Mouse (Mus musculus) kidney, postnatal 14 days (tissue): ENCODE measurements around the gene B3galt1.

Experiments used
- DNase-seq: peaks from one replicate; pipeline ENCODE4 v3.0.0; 2022; ENCODE audit warnings: mixed read lengths

The B3galt1 gene

GRCm38 (mm10) chr2:68079426-68080360 is 514.0 kb downstream of the B3galt1 start:
- peak; percentile 20 for DNase-seq

DNA sequence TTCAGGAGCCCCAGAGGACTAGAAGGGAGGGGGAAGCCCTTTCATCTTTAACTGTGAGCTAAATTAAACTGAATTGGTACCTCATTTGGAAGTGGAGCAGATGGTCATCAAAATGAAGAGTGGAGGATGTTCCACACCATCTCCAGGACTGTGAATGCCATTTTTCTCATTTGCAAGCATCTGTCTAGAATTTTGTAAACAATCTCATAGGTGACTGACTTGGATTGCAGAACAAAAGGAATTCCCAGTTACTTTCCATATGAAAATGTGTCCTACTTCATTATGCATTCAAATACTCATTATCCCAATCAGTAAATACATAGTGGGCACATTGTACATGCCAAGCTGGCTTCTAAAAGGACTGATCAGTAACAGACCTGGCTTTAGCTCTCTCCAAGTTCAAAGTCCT is 515.2 kb downstream of the B3galt1 start:
- no peak for DNase-seq

- DNase-seq, result no peak
These were observed 518.8 kb downstream of the B3galt1 start for GRCm38 (mm10) chr2:68084483-68084882.

- peak; percentile 3 for DNase-seq
These were observed 520.4 kb downstream of the B3galt1 start for GRCm38 (mm10) chr2:68086101-68086500.

- DNase-seq, result no peak
These were observed 525.9 kb downstream of the B3galt1 start for GRCm38 (mm10) chr2:68091559-68091958.

DNA sequence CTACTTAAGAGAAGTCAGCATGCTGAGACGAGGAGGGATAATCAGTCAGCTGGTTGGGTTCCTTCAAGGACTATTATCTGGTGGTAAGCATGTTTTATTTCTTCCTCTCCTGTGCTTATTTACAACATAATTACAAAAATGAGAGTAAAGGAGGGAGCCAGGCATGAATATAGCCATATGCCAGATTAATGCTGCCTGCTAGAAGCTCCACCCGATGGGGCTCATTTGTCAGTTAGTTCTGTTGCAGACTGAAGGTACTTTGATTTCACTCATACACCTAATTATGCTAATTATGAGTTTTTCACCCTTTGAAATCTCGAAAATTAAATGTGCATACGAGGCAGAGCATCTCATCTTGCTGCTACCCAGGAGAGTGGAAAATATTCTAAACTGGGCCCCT is 539.0 kb downstream of the B3galt1 start:
- no peak for DNase-seq

DNA sequence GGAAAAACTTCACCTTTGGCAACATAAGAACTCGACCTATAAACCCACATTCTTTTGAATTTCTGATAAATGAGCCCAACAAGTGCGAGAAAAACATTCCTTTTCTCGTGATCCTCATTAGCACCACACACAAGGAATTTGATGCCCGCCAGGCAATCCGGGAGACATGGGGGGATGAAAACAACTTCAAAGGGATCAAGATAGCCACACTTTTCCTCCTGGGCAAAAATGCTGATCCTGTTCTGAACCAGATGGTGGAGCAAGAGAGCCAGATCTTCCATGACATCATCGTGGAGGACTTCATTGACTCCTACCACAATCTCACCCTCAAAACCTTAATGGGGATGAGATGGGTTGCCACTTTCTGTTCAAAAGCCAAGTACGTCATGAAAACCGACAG is 552.4 kb downstream of the B3galt1 start:
- DNase-seq, result no peak

DNA sequence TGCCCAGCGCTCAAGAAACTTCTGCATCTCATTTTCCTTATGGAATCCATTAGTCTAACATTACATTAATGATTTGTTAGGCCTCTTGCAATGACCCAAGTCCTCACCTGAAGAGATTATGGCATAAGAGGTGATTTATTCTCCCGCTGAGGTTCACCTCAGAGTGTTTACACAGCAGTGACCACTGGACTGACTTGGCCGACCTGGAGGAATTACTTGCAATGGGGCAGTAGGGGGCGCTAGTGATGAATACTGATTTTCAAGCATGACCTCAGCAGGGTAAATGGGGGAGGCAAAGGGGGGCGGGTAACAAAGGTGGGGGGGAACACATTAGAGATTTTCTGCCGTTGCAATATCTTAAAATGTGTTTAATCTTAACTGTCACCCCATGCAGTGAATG is 559.1 kb downstream of the B3galt1 start:
- DNase-seq, result no peak

DNA sequence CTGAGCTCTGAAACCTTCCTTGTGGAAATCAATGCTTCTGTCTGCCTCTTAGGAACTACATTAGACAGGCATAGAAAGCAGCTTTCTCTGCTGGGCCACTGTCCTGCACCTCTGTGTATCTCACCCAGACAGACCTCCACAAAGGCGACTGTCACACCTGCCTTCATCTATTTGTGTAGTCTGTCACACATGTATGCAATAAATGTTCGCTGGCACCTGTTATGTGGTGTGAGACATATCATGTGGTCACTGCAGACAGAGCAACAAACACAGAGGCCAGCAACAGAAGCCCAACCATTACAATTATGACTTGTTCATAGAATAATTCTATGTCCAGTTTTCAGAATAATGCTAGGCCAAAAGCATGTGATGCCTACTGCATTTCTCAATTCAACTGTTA is 575.4 kb downstream of the B3galt1 start:
- DNase-seq, result no peak

GRCm38 (mm10) chr2:68143292-68143691 is 577.6 kb downstream of the B3galt1 start:
- no peak for DNase-seq

DNA sequence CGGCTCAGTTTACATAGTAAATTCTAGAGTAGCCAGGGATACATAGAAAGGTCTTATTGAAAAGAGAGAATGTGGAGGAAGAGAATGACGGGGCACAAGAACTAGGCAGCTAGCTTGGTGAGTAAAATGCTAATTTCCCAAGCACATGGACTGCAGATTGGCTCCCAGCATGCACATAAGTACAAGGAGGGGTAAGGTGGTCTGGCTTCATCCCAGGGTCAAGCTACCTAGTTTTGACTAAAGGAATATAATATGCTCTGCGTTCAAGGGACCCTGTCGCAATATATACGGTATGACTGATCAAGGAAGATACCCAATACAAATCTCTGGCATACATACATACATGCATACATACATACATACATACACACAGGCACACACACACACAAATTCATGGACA is 594.1 kb downstream of the B3galt1 start:
- DNase-seq, result no peak

- DNase-seq, result no peak
These were observed 594.9 kb downstream of the B3galt1 start for GRCm38 (mm10) chr2:68160566-68160965.

GRCm38 (mm10) chr2:68162012-68162411 is 596.3 kb downstream of the B3galt1 start:
- DNase-seq, result no peak

DNA sequence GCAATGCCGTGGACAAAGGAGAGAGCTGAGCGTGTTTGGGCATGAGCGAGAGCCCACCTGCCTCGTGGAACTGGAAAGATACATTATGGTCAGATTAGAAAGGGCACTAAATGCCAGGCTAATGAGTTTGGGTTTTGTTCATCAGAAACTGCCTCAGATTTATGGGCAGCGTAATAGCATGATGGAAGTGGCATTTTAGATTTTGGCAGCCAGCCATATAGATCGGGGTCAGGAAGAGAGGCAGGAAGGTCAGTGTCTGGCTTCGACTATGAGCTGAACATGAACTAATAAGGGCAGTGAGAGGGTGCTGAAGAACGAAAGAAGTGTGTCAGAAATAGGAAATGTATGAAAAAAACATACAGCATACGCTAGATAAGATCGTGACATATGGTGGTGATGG is 605.6 kb downstream of the B3galt1 start:
- DNase-seq, result no peak
